Mouse (Mus musculus): ENCODE results near the gene Bcas3. TPM values are rescaled to one million over a fixed set of nuclear protein-coding genes. Genes with fewer than 3 reads are reported as not detected.

Gene Bcas3
- total RNA-seq, 2 experiments from 2014 or later = 25.3 to 28.5 TPM

DNA sequence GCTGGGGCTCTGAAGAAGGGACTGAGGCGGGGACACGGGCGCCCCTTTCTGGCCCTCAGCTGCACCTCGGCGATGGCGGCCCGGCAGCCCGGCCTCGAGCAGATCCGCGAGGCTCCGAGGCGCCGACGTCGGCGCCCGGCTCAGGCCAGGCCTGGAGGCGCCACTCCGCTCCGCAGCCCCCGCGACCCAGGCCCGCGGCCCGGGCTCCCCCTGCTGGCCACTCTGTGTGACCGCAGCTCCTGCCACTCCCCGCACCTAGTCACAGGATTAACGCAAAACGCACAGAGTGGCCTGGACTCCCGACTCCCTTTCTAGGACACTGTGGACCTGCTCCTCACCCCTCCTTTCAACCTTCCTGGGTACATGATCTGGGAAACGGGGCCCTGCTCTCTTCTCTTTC, 489.0 kb downstream of the Bcas3 start:
- intact Hi-C loops (cut with DNase I; ENCODE audit: low total_unique reads) = no loop called here
- peak; percentile 77 for DNase-seq

DNA sequence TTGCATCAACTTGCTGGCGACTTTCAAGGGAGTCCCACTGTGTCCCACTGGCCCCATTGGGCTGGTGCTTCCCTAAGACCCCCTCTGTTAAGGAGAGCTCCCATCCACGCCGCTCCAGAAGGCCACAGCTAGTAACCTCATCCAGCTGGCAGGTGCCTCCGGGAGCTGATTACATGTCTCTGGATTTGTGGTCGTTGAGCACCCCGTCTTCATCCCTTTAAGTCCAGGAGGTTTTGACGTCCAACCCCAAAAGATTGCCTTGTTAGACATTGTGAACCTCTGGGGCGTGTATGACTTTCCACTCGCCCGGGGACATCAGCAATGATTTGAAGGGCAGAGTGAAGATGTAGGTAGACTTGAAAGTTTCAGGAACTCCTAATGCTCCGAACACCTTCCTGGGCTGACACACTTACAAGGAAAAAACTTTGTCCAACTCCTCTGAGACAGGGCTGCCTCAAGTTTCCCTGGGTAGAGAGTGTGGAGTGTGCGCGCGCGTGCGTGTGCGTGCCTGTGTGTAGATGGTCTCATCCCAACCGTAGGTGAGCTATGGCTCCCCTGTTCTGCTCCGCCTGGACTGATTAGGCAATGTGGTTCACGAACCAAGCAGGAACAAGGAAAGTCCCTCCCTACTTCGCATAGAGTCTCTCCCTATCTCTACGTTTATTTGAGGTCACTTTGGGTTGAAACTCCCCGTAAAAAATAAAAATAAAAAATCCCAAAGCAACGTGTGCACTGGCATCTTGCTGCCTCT, 489.8 kb downstream of the Bcas3 start:
- intact Hi-C loops (cut with DNase I; ENCODE audit: low total_unique reads) = no loop called here
- no peak for DNase-seq

DNA sequence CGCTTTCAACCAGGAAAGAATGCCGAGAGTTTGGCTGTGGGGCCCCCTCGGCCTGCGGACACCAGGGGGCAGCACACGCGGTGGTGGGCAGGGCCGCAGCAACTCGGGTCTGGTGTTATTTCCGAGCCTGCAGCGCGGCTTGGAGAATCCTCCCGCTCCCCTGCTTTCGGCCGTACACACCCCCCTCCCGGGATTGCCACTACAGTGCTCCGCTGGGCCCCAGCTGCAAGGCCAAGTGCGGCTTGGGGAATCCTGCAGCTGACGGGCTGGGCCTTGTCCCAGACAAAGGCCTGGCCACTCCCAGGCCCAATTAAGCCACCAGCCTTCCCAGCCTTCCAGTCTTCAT, 490.4 kb downstream of the Bcas3 start:
- DNase-seq = peak; percentile 87
- intact Hi-C loops (cut with DNase I; ENCODE audit: low total_unique reads) = no loop called here

DNA sequence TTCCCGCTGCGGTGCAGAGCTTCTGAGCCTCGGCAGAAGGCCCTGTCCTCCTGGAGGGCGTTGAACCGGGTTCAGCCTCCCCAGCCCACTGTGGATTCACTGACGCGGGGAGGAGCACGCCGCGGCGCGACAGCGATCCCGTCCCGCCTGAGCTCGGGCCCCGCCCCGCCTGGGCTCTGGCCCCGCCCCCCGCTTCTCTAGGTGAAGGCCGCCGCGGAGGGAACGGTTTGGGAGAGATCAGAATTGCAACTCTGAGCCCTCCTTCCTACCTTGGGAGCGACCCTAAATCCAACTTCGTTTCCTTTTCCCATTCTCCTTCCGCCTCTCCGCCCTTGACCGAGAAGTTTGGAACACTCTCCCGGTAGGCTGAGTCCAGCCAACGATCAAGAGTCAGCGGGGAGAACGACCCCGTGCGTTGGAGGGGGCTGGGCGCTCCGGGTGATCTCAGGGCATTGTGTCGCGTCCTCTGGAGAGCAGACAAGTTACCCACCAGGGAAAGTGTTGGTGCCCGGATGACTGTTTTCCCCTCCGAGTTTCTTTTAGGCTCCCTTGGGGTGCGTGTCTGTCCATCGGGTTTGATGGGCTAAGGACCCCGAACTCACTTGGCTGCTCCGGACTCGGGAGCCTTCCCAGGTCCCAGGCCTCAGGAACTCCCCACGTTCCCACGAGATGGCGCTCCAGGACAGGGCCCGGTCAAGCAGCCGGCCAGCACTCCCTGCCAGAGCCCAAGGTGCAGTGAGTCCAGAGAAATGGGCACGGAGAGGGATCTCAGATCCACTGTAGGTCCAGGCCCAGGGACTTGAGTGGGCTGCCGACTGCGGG, 491.4 kb downstream of the Bcas3 start:
- intact Hi-C loops (cut with DNase I; ENCODE audit: low total_unique reads) = no loop called here
- peak; percentile 91 for DNase-seq

DNA sequence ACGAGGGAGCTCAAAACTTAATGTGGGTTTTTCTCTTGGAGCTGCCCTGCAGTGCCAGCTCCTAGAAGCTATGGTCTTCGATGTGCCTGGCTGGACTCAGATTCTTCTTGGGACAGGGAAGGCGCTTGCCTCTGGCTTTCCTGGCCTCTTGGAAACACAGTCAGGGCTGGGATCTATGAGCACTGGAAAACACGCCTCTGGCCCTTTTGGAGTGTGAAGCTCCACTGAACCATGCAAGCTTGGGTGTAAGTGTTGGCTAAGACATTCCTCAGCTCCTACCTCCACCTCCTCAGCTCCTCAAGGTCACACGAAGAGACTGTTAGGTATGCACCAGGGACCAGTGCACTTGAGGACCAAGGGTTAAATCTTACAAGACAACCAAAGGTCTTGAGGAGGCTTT, 492.0 kb downstream of the Bcas3 start:
- no peak for DNase-seq
- intact Hi-C loops (cut with DNase I; ENCODE audit: low total_unique reads) = loop anchor here (5.0 kb wide), 2 partner anchors 127 to 327 kb away; no protein-coding TSS in a partner anchor

DNA sequence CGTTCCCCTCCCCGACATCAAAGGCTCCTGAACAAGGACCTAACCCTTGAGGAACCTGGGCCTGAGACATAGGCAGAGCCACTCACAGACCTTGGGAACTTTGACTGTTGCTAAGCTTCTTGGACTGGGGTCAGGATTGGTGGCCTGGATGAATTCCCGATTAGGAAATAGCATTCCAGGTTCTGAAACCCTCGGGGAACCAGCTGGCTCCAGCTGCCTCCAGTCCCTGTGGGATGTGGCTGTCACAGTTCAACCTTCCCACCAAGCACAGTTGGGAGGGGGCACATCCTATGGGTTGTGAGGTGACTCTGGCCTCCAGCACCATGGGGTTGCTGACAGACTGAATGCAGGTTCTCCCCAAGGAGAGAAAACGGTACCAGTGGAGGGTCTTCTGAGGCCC, 493.0 kb downstream of the Bcas3 start:
- intact Hi-C loops (cut with DNase I; ENCODE audit: low total_unique reads) = loop anchor here (5.0 kb wide), 2 partner anchors 126 to 326 kb away; no protein-coding TSS in a partner anchor
- no peak for DNase-seq

DNA sequence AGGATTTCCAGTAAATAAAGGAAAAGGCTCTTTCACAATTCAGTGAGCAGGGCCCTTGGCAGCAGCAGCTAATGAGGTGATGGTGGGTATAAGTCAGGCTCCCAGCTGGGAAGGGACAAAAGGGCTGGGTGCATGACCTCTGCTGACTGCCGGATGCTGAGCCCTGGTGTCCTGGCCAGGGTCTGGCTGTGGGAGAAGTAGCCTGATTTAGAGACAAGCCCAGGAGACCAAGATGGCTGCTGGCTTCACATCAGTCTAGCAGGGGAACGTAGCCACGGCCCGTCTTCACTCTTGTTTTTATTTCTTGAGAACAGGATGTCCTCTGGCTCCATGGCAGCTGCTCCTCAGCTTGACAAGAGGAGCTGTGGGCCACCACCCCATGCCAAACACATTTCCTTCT, 493.5 kb downstream of the Bcas3 start:
- intact Hi-C loops (cut with DNase I; ENCODE audit: low total_unique reads) = loop anchor here (5.0 kb wide), 2 partner anchors 126 to 326 kb away; no protein-coding TSS in a partner anchor
- no peak for DNase-seq

DNA sequence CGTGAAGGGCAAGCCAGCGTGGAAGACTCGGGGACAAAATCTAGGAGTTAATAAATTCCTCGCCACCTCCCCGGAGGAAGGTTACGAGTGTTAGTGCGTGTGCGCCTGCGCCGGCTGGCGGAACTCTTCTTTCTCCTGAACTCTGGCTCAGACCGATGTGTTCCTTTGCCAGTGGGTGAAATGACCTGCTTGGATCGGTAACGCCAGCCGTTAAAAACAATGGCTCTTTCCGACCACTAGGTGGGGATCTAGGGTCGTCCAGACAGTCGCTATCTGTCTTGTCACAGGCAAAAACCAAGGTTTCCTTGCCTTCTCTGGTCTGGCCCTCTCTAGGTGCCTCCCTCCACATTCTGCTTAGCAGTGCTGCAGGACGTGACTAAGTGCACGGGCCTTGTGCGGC, 496.1 kb downstream of the Bcas3 start:
- DNase-seq = peak; percentile 73

DNA sequence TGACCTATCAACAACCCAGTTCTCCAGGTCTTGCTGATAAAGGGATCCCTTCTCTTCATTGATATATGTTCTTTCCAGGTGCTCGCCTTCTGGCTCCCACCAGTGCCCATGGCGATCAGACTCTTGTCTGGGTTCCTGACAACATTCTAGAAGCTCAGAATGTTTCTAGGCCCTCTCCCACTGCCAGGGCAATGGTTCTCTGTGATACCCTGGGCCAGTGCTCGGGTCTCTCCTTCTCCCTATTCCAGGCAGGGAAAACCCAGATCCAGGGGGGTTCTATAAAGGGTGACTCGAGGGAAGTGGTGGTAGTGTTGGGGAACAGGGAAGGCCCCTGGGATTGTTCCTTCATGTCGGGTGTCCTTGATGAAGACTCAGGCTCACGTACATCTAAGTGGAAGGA, 497.3 kb downstream of the Bcas3 start, which contains the start of gene Gm11444:
Gene Gm11444, minus strand, starts transcription at position 101 of the 400 bp plus-strand sequence.
- intact Hi-C loops (cut with DNase I; ENCODE audit: low total_unique reads) = loop anchor here (10.0 kb wide), 1 partner anchor 215 kb away; no protein-coding TSS in a partner anchor
- no peak for DNase-seq

More for the DNA sequence above, 496.1 kb downstream of the Bcas3 start:
- intact Hi-C loops (cut with DNase I; ENCODE audit: low total_unique reads) = loop anchor here (5.0 kb wide), 2 partner anchors 123 to 323 kb away; no protein-coding TSS in a partner anchor

DNA sequence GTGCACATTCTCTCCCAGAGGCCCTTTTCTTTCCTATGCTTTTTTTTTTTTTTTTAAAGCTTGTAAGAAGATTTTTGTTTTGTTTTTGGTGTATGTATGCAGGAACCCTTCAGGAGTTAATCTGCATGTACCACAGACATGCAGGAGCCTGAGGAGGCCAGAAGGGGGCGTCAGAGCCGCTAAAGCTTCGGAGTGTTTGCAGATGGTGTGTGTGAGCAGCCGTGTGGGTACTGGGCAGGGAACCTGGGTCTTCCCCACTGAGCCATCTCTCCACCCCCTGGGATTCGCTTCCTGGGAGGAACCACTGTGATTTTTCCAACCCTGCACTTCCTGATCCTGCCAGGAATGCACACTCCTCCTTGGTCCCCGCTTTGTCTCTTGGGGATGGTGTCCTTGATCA, 497.8 kb downstream of the Bcas3 start:
- intact Hi-C loops (cut with DNase I; ENCODE audit: low total_unique reads) = loop anchor here (10.0 kb wide), 1 partner anchor 214 kb away; no protein-coding TSS in a partner anchor
- DNase-seq = no peak

DNA sequence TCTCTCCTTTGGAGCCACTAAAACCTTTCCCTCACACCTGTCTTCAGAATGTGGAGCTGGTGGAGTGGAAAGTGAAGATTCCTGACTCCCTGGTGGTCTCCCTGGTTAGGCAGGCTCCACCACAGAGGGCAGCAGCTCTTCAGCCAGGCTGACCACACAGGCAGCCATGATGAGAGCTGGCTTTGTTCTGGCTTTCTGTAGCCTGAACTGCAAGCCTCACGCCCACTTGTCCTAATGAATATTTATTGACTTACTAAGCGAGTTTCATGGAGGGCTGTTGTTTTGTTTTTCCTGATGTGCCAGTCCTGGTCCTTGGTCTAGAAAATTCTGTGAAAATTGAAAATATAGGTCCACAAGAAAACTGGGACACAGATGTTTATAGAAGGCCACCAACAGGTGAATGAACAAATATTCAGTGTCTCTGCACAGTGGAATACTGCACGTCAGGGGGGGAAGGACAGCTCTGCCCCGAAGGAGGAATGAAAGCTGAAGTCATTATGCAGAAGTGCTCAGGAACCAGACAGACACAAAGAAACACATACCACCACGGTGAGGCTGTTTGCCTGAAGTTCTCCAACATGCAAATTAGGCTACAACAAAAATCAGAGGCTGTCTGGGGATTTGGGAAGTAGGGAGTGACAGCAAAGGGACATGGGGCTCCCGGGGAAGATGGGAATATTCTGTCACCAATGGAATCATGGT, 505.2 kb downstream of the Bcas3 start:
- intact Hi-C loops (cut with DNase I; ENCODE audit: low total_unique reads) = loop anchor here (10.0 kb wide), 1 partner anchor 207 kb away; no protein-coding TSS in a partner anchor
- DNase-seq = no peak

DNA sequence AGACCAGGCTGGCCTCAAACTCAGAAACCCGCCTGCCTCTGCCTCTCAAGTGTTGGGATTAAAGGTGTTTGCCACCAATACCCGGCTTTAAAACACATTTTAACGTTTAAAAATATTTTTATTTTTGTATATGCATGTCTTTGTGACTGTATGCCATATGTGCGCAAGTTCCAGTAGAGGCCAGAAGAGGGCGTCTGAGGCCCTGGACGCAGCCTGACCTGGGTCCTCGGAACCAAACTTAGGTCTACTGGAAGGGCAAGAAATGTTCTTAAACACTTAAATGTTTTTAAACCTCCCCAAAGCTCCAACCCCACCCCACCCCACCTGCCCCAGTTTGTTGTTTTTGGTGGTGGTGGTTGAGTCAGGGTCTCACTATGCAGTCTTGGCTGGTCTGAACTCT, 511.4 kb downstream of the Bcas3 start:
- intact Hi-C loops (cut with DNase I; ENCODE audit: low total_unique reads) = no loop called here
- no peak for DNase-seq

Small RNA genes lying within 50 kb of the gene (microRNA-seq; reads per million reads assigned to microRNA genes)
- 0 reads per million in 2 experiments for gene Mir5110

Other genes starting within 250 kb of the Bcas3 start
- gene Usp32, start 213.0 kb upstream of the Bcas3 start, total RNA-seq (2021) = 1 to 10 TPM; 8.6 to 9.1 TPM
- not detected for gene 1700125H20Rik, start 182.8 kb upstream of the Bcas3 start, total RNA-seq (2021)
- 10 to 100 TPM; 11.3 to 12.0 TPM for gene Appbp2, start 118.0 kb upstream of the Bcas3 start, total RNA-seq (2021)
- gene Ppm1d, start 41.9 kb upstream of the Bcas3 start, total RNA-seq (2021) = 1 to 10 TPM; 6.5 to 8.0 TPM